Mouse (Mus musculus) heart, postnatal 36 days (tissue): ENCODE measurements around the gene Fam213b. TPM values are rescaled to one million over a fixed set of nuclear protein-coding genes. Genes with fewer than 3 reads are reported as not detected.

Experiments
- DNase-seq, 2 experiments: peaks; one replicate each; pipeline ENCODE4 v3.0.0; 2021 to 2022
- intact Hi-C: fragments of 180-260 bp; cut with DNase I; formaldehyde crosslinking; loops from one replicate; pipeline ENCODE4 v1.15.1; 2025
- total RNA-seq, 2 experiments: library from RNA; stranded (reverse); gene quantifications; 2 replicates each; pipeline ENCODE4 v1.2.3; 2021

Fam213b gene
- total RNA-seq, 2 experiments from 2014 or later = 80.9 to 83.5 TPM

- DNase-seq = no peak
- intact Hi-C loops = loop anchor here (1.0 kb wide), 1 partner anchor 17 kb away; no protein-coding TSS in a partner anchor
Measured at GRCm38 (mm10) chr4:154926969-154927898, 28.3 kb upstream of the Fam213b start.

DNA sequence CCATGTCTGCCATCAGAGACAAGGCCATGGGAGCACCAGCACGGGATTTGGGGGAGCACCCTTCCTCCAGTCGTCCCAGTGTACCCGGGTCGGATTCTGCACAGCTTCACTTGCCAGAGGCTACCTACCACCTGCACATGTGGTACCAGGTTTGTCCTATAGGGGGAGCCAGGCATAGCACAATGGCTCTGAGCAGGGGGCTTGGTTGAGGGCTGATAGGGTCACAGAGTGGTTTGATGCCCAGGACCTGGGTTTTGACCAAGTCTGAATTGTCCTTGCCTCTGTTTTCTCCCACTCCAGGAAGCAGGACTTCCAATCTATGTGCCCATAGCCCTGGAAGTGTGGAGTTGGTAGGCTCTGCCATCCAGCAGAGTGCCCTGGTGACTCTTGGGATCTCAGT is 26.5 kb upstream of the Fam213b start:
- intact Hi-C loops = no loop called here
- DNase-seq = peak in 1 of 2 experiments; percentile 53

- intact Hi-C loops = no loop called here
Measured at GRCm38 (mm10) chr4:154922931-154923330, 24.0 kb upstream of the Fam213b start.

DNA sequence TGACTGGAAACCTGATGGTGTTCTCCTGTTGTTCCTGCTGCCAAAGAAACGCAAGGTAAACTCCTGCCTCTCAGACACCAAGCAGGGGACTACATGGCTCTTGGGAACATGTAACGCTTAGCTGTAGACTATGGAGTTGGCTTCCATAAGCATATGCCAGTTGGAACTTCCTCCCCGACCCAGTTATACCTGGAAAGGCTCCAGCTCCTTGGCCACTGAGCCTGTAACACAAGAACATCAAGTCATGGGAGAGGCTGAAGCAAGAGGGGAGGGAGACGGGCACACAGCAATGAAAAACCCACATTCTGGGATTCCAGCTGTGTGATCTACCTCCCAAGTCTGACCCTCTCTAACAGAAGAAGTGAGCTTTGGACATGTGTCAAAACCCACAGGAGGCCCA is 23.4 kb upstream of the Fam213b start:
- no peak for DNase-seq

More at GRCm38 (mm10) chr4:154922931-154923330, 24.0 kb upstream of the Fam213b start:
- no peak for DNase-seq

GRCm38 (mm10) chr4:154916662-154917061 is 17.7 kb upstream of the Fam213b start:
- intact Hi-C loops = no loop called here
- DNase-seq = no peak

More for the DNA sequence above, 23.4 kb upstream of the Fam213b start:
- intact Hi-C loops = no loop called here

DNA sequence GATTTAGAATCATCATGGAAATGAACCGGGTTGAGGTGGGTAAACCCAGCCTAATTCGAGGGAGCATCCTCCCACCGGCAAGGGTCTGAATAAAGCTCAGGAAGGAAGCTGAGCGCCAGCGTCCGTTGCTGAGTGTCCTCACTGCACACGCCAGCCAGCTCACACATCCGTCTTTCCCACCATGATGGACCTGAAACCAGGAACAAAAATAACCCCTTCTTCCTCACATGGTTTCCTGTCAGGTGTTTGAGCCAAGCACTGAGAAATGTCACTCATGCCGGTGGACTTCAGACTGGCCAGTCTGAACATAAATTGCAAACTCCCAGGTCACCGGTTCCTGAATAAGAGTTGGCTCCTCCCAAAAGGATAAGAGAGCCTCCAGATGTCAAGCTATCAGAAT is 16.4 kb upstream of the Fam213b start:
- DNase-seq = no peak
- intact Hi-C loops = no loop called here

DNA sequence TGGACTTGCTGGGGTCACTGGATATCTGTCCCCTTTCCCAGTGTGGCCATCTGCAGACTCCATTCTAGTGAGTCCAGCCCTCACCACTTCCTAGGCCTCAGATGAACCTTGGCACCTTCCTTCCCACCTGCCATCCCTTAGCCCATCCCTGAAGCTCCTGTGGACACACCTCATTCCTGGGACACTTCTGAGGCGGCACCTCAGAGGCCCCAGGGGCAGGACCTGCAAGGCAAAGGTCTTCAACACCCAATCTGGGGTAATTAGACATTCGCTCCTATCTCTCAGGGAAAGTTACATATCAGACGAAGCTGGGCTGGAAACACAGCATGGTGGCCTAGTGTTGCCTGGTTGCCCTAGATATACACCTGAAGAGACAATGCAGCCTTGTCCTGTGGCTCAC is 15.8 kb upstream of the Fam213b start:
- no peak for DNase-seq
- intact Hi-C loops = no loop called here

GRCm38 (mm10) chr4:154914252-154914651 is 15.3 kb upstream of the Fam213b start:
- DNase-seq = no peak
- intact Hi-C loops = no loop called here

DNA sequence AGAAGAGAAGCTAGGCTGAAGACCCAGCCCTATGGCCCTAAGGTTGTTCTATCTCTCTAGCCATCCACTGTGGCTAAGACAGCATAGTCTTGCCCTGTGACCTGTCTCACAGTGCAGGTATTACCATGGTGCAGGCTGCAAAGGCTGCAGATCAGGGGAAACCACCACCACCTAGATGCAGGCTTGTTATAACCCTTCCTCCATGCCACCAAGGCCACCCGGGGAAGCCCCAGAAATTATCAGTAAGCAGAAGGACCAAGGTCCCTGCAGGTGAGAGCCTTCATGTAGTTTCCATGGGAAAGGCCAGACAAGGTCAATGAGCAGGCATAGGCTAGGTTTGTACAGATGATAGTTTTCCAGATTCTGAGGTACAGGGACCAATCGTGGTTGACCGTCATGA is 14.9 kb upstream of the Fam213b start:
- no peak for DNase-seq
- intact Hi-C loops = no loop called here

DNA sequence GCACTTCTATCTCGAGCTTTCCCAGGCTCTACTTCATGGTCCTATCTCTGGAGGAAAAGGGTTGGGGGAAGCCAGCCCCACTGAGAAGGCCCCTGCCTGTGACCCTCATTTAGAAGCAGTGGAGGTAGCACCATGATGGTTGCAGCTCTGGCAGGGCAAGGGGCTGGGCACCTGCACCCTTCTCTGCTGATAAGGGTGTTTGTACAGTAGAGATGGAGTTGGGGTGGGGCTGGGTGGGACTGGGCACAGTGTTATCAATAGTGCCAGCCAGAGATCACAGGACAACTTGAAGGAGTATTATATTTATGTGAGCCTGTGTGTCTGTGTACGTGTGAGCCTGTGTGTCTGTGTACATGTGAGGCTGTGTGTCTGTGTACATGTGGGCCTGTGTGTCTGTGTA is 12.7 kb upstream of the Fam213b start:
- no peak for DNase-seq
- intact Hi-C loops = no loop called here

DNA sequence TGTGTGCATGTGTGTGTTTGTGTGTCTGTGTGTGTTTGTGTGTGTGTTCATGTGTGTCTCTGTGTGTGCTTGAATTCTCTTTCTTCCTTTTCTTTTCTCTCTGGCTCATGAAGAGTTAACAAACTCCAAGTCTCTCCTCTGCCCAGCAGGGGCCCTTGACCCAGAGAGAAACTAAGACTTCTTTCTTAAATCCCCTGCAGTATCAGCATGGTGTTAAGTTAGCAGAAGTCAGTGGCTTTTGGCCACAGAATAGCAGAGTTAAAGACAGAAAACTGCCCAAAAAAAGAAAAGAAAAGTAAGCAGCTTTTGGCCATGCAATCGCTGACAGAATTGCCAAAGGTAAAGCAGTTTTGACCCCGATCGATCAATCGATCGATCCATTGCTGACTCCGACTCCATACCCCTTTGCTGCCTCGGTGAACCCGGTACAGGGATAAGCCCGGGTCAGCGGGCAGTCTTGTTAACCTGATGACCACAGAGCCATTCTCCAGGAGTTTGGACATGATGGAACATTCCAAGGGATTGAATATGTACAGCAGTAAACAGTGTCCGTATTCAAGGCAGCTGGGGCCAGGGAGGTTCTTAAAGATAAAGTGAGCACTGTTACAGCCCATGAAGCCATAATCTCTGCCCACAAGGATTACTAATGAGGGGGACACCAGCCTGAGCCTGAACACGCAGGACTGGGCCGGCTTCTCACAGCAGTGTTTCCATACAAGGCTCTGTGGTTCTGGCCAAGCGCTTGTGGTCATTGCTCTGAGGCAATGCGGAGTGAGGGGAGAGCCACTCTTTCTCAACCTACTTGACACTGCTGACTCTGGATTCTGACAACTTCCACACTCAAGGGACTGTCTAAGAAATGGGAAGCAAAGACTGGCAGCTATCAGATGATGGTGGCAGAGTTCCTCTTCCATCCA is 11.9 kb upstream of the Fam213b start:
- no peak for DNase-seq
- intact Hi-C loops = no loop called here

DNA sequence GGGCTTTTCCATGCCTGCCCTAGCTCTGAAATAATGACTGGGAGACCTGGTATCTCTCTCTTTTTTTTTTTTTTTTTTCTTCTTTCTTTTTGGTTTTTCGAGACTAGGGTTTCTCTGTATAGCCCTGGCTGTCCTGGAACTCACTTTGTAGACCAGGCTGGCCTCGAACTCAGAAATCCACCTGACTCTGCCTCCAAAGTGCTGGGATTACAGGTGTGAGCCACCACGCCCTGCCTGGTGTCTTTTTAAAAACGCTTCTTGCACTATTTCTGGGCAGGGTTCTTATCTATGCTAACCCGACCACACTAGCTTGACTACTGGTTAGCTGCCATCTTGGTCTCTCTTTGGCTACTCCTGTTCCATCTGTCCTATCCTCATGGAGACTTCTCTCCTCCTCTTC is 9.6 kb upstream of the Fam213b start:
- DNase-seq = no peak
- intact Hi-C loops = no loop called here

- DNase-seq = peak; percentile 64 to 69
- intact Hi-C loops = loop anchor here (1.0 kb wide), 1 partner anchor 30 kb away; no protein-coding TSS in a partner anchor
Measured at GRCm38 (mm10) chr4:154907833-154908232, 8.9 kb upstream of the Fam213b start.

DNA sequence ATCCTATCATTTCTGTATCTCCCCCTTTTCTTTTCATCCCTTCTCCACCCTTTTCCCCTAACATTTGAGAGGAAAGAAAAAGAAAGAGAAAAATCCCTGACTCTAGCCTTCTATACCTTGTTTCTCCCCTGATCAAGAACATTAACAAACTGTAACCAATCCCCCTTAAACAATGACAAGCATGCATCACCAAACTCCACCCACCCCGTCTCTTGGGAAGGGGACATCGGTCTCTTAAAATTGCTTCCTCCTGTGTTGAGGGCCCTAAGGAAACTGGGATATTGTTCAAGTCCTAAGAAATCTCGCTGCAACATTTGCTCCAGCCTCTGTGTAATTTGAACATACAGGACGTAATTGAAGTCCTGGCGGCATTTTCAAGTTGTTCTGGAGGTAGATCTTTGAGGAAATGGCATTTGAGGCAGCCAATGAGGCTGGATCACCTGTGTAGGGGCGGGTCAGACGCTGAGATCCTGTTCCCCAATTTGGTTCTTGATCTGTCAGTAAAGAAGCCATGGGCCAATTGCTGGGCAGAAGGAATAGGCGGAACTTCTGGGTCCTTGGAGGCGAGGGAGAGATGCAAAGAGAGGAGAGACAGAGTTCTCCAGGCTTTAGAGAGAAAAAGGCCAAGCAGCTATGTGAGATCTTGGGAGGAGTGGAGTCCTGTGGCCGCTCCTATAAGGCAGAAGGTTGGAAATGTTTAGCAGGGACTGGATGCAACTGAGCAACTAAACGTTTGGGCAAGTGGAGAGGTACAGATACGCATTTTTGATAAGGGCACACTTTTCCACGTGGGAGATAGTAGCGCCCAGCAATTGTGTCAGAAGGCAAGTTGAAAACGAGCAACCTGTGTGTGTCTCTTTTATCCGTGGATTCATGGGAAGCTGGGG is 5.5 kb upstream of the Fam213b start:
- intact Hi-C loops = no loop called here

DNA sequence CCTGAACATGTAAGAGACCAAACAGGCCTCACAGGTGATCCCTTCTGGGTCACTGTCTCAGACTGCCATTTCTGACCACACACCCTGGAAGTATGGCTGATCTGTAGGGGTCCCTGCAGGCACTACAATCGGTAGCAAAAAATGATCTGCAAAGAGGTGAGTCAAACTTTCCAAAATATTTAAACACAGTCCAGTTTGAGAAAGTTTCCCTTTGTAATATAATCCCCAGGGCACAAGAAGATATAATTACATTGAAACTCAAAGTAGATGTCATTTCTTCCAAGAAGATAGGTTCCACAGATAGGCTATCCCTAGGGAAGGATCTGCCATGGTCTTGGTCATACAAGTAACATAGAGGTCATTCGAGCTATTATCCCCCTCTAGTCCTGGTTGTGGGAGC is 3.4 kb upstream of the Fam213b start:
- intact Hi-C loops = no loop called here
- DNase-seq = no peak

More for the DNA sequence above, 5.5 kb upstream of the Fam213b start:
- DNase-seq = peak; percentile 60 to 68

DNA sequence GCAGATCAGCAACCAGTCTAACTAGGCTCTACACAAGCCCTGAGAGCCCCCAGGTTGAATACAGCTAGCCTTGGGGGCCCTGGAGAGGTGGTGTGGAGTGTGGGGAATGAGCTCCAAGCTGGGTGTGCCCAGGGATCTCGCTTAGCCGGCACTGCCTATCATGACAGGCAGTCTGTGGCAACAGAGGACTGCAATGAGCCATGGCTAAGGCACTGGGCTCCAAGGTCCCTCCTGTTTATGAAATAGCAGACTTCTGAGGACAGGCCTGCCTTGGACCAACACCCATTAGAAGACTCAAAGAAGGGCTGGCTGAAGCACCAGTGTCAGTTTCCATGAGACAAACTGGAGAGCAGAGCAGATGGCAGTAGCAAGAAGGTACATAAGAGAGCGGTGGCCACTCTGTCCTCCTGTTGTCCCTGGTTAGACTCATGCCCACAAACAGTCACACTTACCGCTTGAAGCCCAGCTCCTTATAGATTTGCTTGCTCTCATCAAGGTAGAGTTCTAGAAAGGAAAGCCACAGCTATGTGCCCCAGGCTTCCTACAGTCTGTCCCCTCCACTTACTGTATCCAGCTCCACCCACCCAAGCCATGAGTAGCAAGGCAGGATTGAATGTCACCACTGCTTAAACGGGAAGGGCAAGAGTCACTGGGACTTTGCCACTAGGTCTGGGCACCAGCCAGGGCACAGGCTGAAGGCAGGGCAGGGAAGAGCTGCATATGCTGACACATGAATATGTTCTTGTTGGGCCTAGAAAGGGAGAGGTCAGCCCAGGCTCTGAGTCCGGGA is 1.1 kb downstream of the Fam213b start:
- DNase-seq = no peak
- intact Hi-C loops = no loop called here

- intact Hi-C loops = no loop called here
- DNase-seq = no peak
Measured at GRCm38 (mm10) chr4:154895549-154895948, 3.4 kb downstream of the Fam213b start.

DNA sequence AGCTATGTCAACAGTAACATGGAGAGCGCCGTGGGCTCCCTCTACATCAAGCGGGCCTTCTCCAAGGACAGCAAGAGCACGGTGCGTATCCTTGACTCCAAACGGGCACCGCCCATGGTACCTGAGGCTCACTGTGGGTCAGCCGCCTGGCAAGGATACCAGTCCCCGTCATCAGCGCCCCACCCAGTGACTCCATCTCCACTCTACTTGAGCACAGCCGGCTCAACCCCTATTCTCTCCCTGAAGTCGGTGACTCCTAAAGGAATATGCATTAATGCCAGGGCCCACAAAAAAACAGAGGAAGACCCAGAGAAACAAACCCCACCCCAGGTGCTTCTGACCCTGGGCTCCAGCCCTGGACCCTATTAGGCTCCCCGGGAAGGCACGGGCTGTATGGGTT is 8.0 kb downstream of the Fam213b start:
- intact Hi-C loops = no loop called here
- DNase-seq = no peak

GRCm38 (mm10) chr4:154887593-154888250 is 11.2 kb downstream of the Fam213b start:
- no peak for DNase-seq
- intact Hi-C loops = no loop called here
